Mouse (Mus musculus): ENCODE data around the gene Prrg2.

GRCm38 (mm10) chr7:45105491-45105890, 43.0 kb upstream of the Prrg2 start:
- TF ChIP-seq POLR2A (IDR thresholded peaks at IDR 0.05; ENCODE audit: extremely low read depth, insufficient read depth, low read length) (no peak), CTCF (IDR thresholded peaks at IDR 0.05; ENCODE audit: low read depth, low read length) (no peak)

Measured in liver, adult 2 months (tissue).